Mouse (Mus musculus) adrenal gland, adult 8-10 months (tissue): Measurements from ENCODE around the gene Acaa1a. TPM values are rescaled to one million over a fixed set of nuclear protein-coding genes. Genes with fewer than 3 reads are reported as not detected.
"Not testable (repeated sequence)": the region's sequence is repeated elsewhere in the genome, so short reads cannot be mapped to it uniquely, and the experiment has no call there.

Experiments
- DNase-seq: peaks from one replicate; pipeline ENCODE4 v3.0.0; 2022
- total RNA-seq, 4 experiments: library from RNA; stranded (reverse); gene quantifications; 2 replicates each; pipeline ENCODE4 v1.2.4; 2022

Acaa1a gene
- total RNA-seq, 4 experiments from 2014 or later: 128 to 155 (median 138) TPM

DNA sequence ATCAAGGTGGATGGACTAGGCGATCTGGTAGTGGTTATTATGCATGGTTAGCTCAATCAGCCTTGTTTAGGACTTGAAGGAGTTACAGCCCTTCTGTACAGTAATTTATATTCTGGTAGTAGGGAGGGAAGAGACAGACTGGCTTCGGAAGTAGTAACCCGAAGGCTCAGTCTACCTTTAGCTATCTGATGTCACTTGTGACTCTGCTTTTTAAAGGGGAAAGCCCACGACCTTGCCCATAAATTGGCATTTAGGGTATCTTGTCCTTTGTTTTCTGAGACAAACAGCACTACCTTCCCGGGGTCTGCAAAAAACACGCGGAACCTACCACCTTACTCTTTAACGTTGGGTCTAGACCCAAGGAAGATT lies 720 bp downstream of the Acaa1a start:
- no peak for DNase-seq

DNA sequence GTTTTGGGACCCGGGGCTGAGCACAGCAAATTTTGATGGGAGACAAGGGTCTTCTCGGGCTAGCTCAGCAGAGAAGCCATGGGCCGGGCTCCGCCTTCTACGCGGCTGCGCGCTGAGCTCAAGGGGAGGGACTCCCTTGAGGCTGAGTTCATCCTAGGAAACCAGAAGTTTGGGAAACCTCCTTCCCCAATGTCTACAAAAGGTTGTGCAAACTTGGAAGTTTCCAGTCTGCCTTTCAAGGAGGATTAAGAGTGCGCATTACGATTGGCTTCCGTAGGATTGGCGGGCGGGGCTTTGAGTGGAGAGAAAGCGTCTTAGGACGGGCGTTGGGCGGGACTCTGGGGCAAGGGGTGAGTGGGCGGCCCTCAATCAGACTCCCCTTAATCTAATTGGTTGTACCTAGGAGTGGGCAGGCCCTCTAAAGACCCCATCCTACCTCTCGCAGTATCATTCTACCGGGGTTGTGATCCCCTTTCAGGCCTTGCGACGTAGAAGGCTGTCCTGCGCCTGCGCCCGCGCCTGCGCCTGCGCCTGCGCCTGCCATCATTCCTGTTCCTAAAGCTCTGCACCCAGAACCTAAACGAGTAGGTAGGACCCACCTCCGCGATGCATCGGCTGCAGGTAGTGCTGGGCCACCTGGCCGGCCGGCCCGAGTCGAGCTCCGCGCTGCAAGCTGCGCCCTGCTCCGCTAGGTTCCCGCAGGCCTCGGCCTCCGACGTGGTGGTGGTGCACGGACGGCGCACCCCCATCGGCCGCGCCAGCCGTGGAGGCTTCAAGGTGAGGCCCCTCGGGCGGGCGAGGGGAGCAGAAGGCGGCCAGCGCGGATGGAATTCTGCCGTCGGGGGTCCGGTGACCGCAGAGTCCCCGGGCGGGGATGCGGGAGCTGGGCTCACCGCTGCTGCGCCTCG lies 1.7 kb downstream of the Acaa1a start, which contains the start of gene Myd88:
Gene Myd88, minus strand, starts transcription at position 503 of the 908 bp plus-strand sequence.
- peak; percentile 99 for DNase-seq

DNA sequence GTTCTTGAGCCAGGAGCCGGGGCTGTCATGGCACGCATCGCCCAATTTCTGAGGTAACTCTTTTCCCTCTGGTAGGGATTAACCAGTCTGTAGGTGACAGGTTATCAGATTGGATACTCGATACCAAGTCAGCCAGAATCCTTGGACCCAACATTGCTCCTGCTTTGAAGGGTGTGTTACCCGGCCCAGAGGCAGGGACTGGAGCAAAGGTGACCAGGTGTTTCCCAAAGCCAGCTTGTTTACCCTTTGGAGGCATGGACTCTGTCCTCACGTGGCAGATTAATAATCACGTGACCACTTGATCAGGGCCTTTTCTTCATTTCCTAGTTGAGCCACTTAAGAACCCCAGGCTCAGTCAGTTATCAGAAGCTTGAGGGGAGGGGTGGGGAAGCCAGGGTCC lies 3.3 kb downstream of the Acaa1a start:
- no peak for DNase-seq

DNA sequence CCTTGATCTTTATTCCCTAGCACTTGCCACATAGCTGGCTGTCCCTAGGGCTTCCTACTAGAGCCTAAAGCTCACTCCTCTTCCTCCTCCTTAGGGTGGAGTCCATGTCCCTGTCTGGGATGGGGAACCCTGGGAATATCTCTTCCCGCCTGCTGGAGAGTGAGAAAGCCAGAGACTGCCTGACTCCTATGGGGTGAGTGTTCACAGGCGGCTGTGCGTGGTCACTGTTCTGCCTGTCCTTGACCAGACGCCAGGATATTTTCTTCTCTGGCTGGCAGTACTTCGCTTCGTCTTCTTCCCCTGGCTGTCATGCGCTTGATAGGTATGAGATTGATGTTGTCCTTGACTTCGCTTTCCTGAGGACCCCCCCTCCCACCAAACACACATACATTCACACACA lies 6.9 kb downstream of the Acaa1a start:
- DNase-seq: no peak

DNA sequence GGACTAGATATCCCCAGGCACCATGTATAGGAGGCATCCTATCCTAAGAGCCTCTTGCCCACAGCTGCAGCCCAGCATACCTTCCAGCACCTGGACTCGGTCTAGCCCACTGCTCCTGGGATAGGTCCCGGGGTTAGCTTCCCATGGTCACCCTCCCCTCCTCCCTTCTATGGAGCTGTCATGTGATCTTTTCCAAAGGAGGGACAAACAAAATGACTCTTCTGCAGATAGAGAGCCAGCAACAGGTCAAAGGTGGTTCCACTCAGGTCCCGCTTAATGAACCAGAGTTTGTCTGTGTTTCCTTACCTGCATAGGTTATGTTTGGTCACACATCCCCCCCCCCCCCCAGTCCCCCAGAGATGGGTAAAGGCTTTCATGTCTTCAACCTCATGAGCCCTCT lies 11.1 kb downstream of the Acaa1a start:
- DNase-seq: no peak

DNA sequence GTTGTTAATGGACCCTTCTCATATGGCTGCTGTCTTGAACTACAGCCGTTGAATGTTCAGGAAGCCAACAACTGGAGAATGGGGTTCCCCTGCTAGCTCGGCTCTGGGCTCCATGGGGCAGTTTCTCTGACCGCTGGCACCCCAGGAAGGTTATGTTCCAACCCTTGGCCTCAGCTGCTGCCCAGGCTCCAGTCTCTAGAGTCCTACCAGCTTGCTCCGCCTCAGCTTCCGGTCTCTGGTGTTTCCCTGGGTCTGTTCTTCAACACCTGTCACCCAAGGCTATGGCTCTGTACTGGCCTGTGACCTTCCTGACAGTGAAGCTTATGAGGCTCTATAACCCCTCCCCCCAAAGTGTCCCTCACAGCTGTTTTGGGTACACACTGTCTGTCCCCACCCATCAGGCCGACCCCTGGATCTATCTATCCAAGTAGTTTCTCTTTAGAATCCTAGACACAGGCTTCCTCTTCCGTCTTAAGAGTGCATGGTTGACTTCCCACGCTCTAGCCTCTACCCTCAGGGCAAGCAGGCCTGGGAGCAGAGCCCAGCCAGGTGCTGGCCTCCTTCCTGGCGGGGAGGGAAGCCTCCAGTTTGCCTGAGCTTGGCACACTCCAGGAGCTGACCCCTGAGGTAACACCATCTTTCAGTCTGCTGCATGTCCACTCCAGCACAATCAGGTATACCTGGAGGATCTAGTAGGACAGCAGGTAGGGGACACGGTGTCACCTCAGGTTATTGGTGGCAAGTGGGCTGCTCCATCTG lies 11.7 kb downstream of the Acaa1a start:
- DNase-seq: no peak

DNA sequence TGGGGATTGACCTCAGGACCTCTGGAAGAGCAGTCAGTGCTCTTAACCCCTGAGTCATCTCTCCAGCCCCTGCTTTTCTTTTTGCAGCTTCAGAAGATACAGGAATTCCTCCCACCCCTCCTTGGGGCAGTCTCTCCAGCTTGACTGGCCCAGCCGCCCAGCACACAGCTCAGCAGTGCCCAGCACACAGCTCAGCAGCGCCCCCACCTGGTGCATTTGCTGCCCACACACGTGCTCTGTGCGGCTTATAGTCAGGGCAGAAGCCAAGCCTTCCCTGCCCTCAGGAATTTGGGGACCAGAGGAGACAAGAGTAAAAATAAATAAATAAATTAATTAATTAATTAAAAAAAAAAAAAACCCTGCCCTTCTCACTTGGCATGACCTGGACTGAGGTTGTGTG lies 12.6 kb downstream of the Acaa1a start:
- peak; percentile 65 for DNase-seq

DNA sequence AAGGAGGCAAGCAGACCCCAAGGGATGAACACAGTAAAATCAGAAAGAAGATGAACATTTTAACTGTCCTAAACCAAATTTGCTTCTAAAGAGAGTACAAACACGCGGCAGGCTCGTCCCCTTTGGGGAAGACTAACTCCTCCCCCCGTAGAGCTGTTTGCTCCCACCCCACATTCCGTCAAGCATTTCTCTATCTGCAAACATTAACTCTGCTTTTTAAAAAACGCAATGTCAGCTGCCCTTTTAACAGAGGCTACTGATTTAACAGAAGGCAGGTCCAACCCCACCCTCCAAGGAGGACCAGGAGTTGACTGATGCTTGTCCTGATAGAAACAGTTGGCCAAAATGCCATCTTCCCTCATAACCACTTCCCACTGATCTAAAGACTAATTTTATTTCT lies 14.4 kb downstream of the Acaa1a start:
- no peak for DNase-seq

DNA sequence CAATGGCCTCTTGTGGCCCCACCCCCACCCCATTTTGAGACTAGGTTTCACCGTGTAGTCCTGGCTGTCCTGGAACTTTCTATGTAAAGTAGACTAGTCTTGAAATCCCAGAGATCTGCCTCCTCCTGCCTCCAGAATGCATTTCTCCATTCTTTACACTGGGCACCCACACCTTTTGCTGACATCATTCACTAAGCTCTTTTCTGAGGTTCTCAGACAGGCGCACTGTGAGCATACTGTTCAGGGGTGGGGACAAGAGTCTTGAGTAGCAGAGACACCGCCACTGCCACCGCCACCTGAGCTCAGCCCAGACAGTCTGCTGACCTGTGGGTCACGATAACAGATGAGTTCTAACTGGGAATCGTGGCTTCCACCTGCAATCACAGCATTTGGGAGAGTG lies 16.5 kb downstream of the Acaa1a start:
- DNase-seq: no peak

DNA sequence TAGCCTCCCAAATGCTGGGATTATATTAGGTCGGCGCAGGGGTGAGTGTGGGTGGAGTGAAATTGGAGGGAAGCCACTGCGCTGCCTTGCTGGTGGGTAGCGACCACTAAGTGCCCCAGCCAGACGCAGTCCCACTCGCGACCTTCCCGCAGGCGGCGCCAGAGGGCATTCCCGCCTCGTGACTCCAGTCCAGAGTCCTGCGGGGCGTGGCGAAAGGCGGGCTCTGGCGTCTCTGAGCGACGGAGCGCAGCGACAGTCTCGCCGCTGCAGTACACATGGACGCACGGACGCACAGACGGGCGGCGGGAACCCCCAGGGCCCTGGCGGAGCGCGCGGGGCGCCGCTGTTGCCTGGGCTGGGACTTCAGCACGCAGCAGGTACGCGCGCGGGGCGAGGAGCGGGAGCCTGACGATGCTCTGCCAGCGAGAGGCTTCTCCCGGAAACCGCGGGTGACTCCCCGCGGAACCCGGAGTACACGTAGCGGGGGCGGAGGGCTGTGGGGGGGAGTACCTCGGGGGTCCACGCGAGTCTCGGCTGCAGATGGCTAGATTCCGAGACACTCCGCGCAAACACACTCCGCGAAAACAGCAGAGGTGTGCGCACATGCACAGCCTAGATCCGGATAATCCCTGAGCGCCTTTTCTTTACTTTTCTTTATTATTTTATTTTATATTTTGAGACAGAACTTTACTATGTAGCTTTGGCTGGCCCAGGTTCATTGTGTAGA lies 18.0 kb downstream of the Acaa1a start, which contains the start of gene Xylb:
Gene Xylb, plus strand, starts transcription at position 51 of the 727 bp plus-strand sequence.
- peak; percentile 84 for DNase-seq

DNA sequence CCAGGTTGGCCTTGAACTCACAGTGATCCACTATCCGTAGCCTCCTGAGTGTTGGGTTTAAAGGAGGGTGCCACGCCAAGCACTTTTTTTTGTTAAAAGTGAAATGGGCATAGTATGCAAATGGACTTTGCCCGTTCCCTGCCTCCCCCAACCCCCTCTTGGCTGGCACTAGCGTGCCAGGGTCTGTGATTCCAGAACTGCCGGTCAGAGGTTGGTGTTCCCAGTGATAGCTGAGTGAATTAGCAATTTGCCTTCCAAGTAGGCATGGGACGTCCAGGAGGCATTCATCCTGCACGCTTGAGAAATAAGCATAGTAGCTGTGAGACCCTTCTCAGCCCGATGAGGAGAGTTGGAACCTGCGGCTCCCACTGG lies 18.6 kb downstream of the Acaa1a start:
- no peak for DNase-seq

DNA sequence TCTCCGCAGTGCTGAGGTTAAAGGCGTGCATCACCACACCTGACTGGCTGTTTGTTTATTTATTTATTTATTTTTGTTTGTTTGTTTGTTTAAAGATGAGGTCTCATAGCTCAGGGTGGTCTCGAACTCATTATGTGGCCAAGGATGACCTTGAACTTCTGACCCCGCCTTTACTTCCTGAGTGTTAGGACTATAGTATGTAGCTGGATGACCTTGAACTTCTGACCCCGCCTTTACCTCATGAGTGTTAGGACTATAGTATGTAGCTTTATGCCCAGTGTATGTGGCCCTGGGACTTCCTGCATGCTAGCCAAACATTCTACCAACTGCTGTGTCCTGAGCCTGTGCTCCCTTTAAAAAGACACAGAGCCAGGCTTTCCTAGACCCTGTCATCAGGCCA lies 21.9 kb downstream of the Acaa1a start:
- no peak for DNase-seq

DNA sequence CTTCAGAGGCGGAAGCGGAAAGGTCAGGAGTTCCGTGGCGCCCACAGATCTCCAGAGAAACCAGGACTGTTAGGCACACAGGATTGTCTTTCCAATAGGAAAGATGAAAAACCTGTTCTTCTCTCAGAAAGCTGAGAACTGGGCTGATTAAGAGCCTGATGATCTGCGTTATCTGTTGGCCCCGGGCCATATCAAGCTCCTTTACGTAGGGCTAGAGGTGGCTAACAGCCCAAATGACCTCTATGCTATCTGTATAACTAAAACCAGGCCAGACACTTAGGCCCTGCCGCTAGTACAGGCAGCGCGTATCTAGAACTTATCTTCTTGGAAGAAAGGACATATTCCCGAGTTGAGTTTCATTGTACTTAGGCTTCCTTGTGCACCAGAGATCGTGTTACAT lies 23.8 kb downstream of the Acaa1a start:
- DNase-seq: no peak

DNA sequence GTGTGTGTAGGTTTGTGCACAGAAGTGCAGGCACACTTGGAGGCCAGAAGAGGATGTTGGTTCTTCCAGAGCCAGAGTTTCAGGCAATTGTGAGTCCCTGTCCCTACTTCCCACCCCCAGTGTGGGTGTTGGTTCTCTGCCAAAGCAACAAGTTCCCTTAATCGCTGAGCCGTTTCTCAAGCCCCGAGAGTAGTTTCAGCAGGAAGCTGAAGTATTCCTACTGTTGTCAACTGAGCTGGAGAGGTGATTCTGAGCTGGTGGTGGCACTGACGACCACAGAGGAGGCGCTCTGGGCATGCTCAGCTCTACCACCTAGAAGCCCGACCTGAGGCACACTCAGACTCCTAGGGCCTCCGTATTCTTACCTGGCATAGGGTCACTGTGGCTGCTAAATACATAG lies 25.8 kb downstream of the Acaa1a start, which contains the start of gene Slc22a14:
Gene Slc22a14, minus strand, starts transcription at position 270 of the 400 bp plus-strand sequence.
- no peak for DNase-seq

DNA sequence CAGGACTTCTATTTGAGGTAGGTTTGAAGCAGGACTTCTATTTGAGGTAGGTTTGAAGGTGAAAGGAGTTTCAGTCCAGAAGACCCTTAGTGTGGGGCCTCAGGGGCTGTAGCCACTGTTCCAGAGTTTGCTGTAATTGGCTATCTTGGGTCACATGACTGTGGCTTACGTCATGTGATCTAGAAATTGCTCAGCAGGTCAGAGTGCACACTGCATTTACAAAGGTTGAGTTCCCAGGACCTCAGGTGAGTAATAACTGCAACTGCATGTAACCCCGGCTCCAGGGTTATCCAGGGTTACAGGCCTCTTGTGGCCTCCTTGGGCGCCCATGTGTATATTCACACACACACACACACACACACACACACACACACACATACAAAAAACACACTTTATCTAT lies 28.9 kb downstream of the Acaa1a start:
- no peak for DNase-seq

DNA sequence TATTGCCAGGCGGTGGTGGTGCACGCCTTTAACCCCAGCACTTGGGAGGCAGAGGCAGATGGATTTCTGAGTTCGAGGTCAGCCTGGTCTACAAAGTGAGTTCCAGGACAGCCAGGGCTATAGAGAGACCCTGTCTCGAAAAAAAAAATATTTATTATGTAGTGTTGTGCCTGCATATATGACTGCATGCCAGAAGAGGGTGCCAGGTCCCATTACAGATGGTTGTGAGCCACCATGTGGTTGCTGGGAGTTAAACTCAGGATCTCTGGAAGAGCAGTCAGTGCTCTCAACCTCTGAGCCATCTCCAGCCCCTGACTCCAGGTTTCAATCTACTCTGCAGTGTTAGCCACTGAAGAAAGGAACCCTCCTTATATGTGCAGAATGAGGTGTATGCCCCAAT lies 31.3 kb downstream of the Acaa1a start:
- DNase-seq: not testable (repeated sequence)

DNA sequence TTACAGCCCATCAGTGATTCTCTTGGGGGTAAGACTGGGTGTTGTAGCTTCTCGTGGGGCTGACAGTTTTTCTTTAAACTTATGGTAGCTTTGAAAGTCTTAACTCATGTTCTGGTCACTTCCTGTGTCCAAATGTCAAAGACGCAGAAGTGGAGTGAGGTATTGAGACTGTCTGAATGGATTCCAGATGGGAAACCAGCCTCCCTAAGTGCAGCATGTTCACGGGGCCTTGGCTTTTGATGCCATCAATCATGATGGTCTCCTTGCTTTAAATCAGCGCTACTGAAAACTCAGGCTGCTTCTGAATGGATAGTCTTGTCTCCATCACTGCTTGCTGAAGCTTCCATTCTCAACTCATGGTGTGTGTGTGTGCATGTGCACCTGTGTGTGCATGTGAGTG lies 31.8 kb downstream of the Acaa1a start:
- no peak for DNase-seq

DNA sequence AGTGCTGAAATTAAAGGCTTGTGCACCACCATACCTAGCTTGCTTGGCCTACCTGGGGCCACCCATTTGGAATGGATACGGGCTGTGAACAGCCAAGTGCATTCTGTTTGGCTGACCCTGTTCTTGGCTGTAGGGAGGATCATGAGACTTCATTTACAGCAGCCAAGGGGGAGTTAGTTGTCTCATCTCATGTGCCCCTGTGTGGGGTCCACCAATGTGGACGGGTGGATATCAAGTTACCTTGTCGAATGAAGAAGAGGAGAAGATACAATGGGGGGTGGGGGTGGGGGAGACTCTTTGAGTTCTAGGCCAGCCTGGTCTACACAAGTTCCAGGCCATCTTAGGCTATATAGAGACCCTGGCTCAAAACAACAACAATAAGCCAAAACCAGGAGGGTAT lies 35.5 kb downstream of the Acaa1a start:
- DNase-seq: no peak

DNA sequence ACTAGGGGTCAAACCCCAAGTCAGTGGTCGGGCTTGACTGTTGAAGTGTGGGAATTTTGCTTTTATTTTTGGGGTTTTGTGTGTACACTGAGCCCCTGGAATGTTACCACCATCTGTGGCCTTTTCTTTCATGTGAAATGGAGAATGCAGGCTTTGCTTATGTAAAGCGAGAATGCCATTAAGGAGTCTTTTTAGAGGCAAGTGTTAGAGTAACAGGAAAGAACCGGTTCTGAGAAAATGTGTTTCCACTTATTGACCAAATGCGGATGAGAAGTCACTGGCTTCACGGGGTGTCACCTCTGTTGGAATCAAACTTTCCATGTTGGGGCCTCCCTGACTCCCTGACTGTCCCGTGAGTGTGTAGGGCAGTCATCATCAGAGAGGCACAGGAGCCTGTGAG lies 36.1 kb downstream of the Acaa1a start:
- no peak for DNase-seq

DNA sequence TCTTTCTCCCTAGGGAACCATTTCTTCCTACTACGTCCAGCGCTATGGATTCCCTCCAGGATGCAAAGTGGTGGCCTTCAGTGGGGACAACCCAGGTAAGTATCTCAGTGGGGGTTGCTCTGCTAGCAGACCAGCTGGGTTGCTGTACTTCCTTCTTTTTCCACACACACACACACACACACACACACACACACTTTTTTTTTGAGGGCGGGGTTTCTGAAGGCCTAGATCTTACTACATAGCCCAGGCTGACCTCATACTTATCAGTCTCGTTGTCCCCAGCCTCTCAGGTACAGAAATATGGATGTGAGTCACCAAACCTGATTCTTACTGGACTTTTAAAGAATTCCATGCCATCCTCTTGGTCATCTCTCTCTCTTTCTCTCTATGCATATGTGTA lies 38.8 kb downstream of the Acaa1a start:
- DNase-seq: no peak

DNA sequence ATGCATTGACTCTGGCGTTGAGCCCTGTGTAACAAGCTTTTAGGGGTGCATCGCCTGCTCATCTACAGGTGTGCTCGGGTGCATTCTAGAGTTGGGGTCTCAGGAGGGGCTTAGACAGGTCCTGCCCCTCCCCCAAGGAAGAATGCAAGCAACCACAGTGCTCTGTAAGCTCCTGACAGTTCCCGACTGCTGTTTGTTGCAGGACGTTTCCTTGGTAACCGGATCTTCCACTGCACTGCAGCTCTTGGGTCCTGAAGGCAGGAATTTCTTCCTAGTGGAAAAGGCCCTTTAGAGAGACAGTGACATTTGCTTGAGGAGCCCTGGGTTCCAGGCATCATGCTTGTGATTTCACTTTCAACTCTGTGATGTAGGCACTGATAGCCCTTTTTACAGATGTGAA lies 43.1 kb downstream of the Acaa1a start:
- DNase-seq: no peak

DNA sequence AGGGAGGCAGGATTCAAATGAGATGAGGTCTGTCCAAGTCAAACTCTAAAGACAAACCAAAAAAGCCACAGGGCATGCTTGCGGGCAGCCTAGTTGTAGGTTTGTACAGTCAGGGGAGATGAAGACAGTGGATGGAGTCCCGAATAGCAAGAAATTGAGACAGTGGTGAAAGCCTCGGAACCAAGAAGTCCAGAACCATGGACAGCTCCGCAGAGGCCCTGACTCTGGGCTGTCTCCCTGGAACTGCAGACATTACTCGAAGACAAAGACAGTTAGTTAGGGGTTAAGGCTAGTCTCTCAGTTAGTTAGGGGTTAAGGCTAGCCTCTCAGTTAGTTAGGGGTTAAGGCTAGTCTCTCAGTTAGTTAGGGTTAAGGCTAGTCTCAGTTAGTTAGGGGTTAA lies 49.5 kb downstream of the Acaa1a start:
- no peak for DNase-seq

DNA sequence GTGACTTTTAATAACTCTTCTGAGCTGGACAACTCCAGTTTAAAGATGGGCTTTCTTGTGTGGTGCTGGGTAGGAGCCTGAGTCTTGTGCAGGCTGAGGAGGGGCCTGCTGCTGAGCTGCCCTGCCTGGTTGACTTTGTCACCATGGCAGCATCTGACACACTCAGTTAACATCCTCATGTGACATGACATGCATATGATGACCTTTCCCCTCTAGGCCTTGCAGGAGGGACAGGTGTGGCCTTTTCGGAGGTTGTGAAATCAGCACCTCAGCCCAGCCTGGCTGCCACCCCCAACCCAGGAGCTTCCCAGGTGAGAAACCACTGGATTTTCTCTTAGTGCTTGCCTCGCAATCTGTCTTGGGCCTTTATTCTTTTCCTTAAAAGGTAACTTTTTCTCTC lies 50.7 kb downstream of the Acaa1a start:
- DNase-seq: no peak
